Mouse (Mus musculus) limb, embryonic 12.5 days (tissue): ENCODE results near the gene Plscr2. TPM values are rescaled to one million over a fixed set of nuclear protein-coding genes. Genes with fewer than 3 reads are reported as not detected.
"Not testable (repeated sequence)": the region's sequence is repeated elsewhere in the genome, so short reads cannot be mapped to it uniquely, and the experiment has no call there.

Source experiments
- ATAC-seq: fragments of 200-750 bp; cut with Nextera tagmentation; 2 replicates; pipeline ENCODE4 v1.8.0; 2017; ENCODE audit warnings: low read depth, moderate TSS enrichment; ENCODE audit not compliant: insufficient number of reproducible peaks, insufficient read depth, low FRiP score, low TSS enrichment
- H3K27ac ChIP-seq: fragments of 300-500 bp; sonication (generic); 2 replicates; pipeline ENCODE4 v1.5.1; 2016; ENCODE audit warnings: mild to moderate bottlenecking, moderate library complexity
- H3K27me3 ChIP-seq: fragments of 300-500 bp; sonication (generic); 2 replicates; pipeline ENCODE4 v1.6.1; 2016; ENCODE audit warnings: mild to moderate bottlenecking, moderate library complexity
- H3K36me3 ChIP-seq: fragments of 300-500 bp; sonication (generic); 2 replicates; pipeline ENCODE4 v1.6.1; 2016; ENCODE audit warnings: mild to moderate bottlenecking, moderate library complexity
- H3K4me1 ChIP-seq: fragments of 300-500 bp; sonication (generic); replicated peaks from 2 replicates; pipeline ENCODE4 v1.6.1; 2016
- H3K4me2 ChIP-seq: fragments of 300-500 bp; sonication (generic); 2 replicates; pipeline ENCODE4 v1.6.1; 2016; ENCODE audit warnings: mild to moderate bottlenecking, moderate library complexity
- H3K4me3 ChIP-seq: fragments of 300-500 bp; sonication (generic); replicated peaks from 2 replicates; pipeline ENCODE4 v1.5.1; 2016; ENCODE audit warnings: mild to moderate bottlenecking
- H3K9ac ChIP-seq: fragments of 300-500 bp; sonication (generic); replicated peaks from 2 replicates; pipeline ENCODE4 v1.6.1; 2016; ENCODE audit warnings: mild to moderate bottlenecking, moderate library complexity
- H3K9me3 ChIP-seq: fragments of 300-500 bp; sonication (generic); 2 replicates; pipeline ENCODE4 v1.6.1; 2016; ENCODE audit warnings: mild to moderate bottlenecking, moderate library complexity
- WGBS: fragments of 180-500 bp; shearing (Covaris S2); methylation state at CpG from one replicate; pipeline ENCODE4 v1.1.7; 2016; 5-methylcytosine and 5-hydroxymethylcytosine counted together
- microRNA-seq: library from miRNA; unstranded; fragments of <30 nt; microRNA quantifications from one replicate; pipeline ENCODE4, GENCODE M21; 2017
- polyA plus RNA-seq: library from polyadenylated mRNA; unstranded; fragments of >200 nt; fragmentation: Nextera tagmentation; extraction: Ambion mirVana; gene quantifications from 2 replicates; pipeline ENCODE4 v1.2.1, GENCODE M21; 2016

Gene Plscr2
- polyA plus RNA-seq, 1 experiment from 2014 or later, result 0.73 TPM

DNA sequence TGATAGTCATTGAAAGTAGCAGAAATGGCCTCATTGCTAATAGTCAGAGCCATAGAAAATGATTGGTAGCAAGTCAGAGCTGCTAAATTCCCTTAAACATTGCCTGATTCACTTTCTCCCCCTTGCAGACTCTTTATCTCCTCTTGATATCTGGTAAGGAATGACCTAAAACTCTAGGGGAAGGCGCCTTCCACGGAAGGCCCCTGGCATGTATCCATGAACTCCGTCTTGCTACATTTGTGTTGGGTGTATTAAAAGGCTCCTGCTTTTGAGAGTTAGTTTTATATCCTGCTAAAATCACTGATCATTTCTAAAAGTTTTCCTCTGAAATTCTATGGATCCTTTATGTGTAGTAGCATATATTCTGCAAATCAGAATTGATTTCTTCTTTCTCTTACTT is 41.4 kb downstream of the Plscr2 start:
- Histone ChIP-seq H3K27ac (no peak overlapping the region), H3K36me3 (no peaks in the 10 kb centered on the region), H3K4me1 (no peaks in the 10 kb centered on the region), H3K9ac (no peak overlapping the region), H3K4me2 (no peak overlapping the region), H3K9me3 (no peaks in the 10 kb centered on the region), H3K4me3 (no peak overlapping the region), H3K27me3 (no peaks in the 10 kb centered on the region)
- no peak for ATAC-seq
- 86% methylated on average over 3 of the region's 3 CpGs for WGBS

GRCm38 (mm10) chr9:92325936-92326335 is 50.5 kb downstream of the Plscr2 start:
- not testable (repeated sequence) for H3K4me2 ChIP-seq, H3K9me3 ChIP-seq, H3K4me1 ChIP-seq, H3K27ac ChIP-seq, ATAC-seq, H3K36me3 ChIP-seq, H3K9ac ChIP-seq, H3K4me3 ChIP-seq, H3K27me3 ChIP-seq
- 83% methylated on average over 9 of the region's 9 CpGs for WGBS

- WGBS, result 83% methylated on average over 4 of the region's 4 CpGs
- no peaks in the 10 kb centered on the region for H3K4me1 ChIP-seq
- H3K36me3 ChIP-seq, result no peaks in the 10 kb centered on the region
- H3K27ac ChIP-seq, result no peak overlapping the region
- no peaks in the 10 kb centered on the region for H3K9me3 ChIP-seq
- H3K9ac ChIP-seq, result no peak overlapping the region
- no peaks in the 10 kb centered on the region for H3K27me3 ChIP-seq
- ATAC-seq, result no peak
- no peak overlapping the region for H3K4me3 ChIP-seq
- no peak overlapping the region for H3K4me2 ChIP-seq
These were observed 51.4 kb downstream of the Plscr2 start for GRCm38 (mm10) chr9:92326813-92327212.

DNA sequence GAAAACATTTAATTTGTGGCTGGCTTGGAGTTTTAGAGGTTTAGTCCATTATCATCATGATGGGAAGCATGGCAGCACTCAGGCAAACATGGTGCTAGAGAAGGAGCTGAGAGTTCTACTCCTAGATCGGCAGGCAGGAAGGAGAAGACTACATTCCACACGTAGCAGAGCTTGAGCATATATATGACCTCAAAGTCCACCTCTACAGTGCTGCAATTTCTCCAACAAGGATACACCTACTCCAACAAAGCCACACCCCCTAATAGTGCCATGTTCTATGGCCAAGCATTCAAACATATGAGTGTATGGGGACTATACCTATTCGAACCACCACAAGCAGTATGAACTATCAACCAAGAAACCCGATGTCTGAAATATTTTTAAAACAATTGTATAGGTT is 56.0 kb downstream of the Plscr2 start:
- H3K9ac ChIP-seq, result no peak overlapping the region
- H3K4me2 ChIP-seq, result no peak overlapping the region
- no peak for ATAC-seq
- 91% methylated on average over 4 of the region's 4 CpGs for WGBS
- no peaks in the 10 kb centered on the region for H3K36me3 ChIP-seq
- H3K9me3 ChIP-seq, result no peaks in the 10 kb centered on the region
- H3K27me3 ChIP-seq, result no peaks in the 10 kb centered on the region
- H3K27ac ChIP-seq, result no peak overlapping the region
- H3K4me3 ChIP-seq, result no peak overlapping the region
- no peaks in the 10 kb centered on the region for H3K4me1 ChIP-seq

GRCm38 (mm10) chr9:92334845-92335244 is 59.4 kb downstream of the Plscr2 start:
- Histone ChIP-seq H3K4me3 (no peak overlapping the region), H3K27ac (no peak overlapping the region), H3K36me3 (no peaks in the 10 kb centered on the region), H3K9ac (no peak overlapping the region), H3K4me2 (no peak overlapping the region), H3K9me3 (no peaks in the 10 kb centered on the region), H3K27me3 (no peaks in the 10 kb centered on the region), H3K4me1 (no peaks in the 10 kb centered on the region)
- no peak for ATAC-seq
- 93% methylated on average over 10 of the region's 10 CpGs for WGBS

- Histone ChIP-seq H3K4me1 (no peaks in the 10 kb centered on the region), H3K9me3 (no peaks in the 10 kb centered on the region), H3K9ac (no peak overlapping the region), H3K27ac (no peak overlapping the region), H3K4me2 (no peak overlapping the region), H3K27me3 (no peaks in the 10 kb centered on the region), H3K36me3 (no peaks in the 10 kb centered on the region), H3K4me3 (no peak overlapping the region)
- ATAC-seq, result no peak
- 90% methylated on average over 6 of the region's 6 CpGs for WGBS
These were observed 59.9 kb downstream of the Plscr2 start for GRCm38 (mm10) chr9:92335277-92335818.

- H3K27me3 ChIP-seq, result no peaks in the 10 kb centered on the region
- H3K9ac ChIP-seq, result no peak overlapping the region
- no peak for ATAC-seq
- WGBS, result 90% methylated on average over 1 of the region's 1 CpGs
- no peaks in the 10 kb centered on the region for H3K4me1 ChIP-seq
- no peak overlapping the region for H3K4me3 ChIP-seq
- H3K36me3 ChIP-seq, result no peaks in the 10 kb centered on the region
- H3K4me2 ChIP-seq, result no peak overlapping the region
- H3K9me3 ChIP-seq, result no peaks in the 10 kb centered on the region
- H3K27ac ChIP-seq, result no peak overlapping the region
These were observed 61.7 kb downstream of the Plscr2 start for GRCm38 (mm10) chr9:92337063-92337462.

- WGBS, result 86% methylated on average over 3 of the region's 3 CpGs
- no peak for ATAC-seq
- Histone ChIP-seq H3K27me3 (no peaks in the 10 kb centered on the region), H3K9me3 (no peaks in the 10 kb centered on the region), H3K36me3 (no peaks in the 10 kb centered on the region), H3K9ac (no peak overlapping the region), H3K4me1 (no peaks in the 10 kb centered on the region), H3K27ac (no peak overlapping the region), H3K4me3 (no peak overlapping the region), H3K4me2 (no peak overlapping the region)
These were observed 62.3 kb downstream of the Plscr2 start for GRCm38 (mm10) chr9:92337661-92338060.

- WGBS, result 76% methylated on average over 1 of the region's 1 CpGs
- Histone ChIP-seq H3K4me3 (no peak overlapping the region), H3K27ac (no peak overlapping the region), H3K4me2 (no peak overlapping the region), H3K36me3 (no peaks in the 10 kb centered on the region), H3K9me3 (no peaks in the 10 kb centered on the region), H3K9ac (no peak overlapping the region), H3K4me1 (no peaks in the 10 kb centered on the region), H3K27me3 (no peaks in the 10 kb centered on the region)
- no peak for ATAC-seq
These were observed 63.6 kb downstream of the Plscr2 start for GRCm38 (mm10) chr9:92338954-92339353.

Small RNA genes within 50 kb of the gene (microRNA-seq; reads per million reads assigned to microRNA genes)
- not detected for gene Mir6386

Other genes starting within 250 kb of the Plscr2 start
- gene Plscr5, start 82.7 kb upstream of the Plscr2 start, polyA plus RNA-seq, result not detected in 2 replicates
- 27.1 and 27.2 TPM in 2 replicates for gene Plscr1, start 25.9 kb upstream of the Plscr2 start, polyA plus RNA-seq
- gene 1700057G04Rik, start 33.8 kb downstream of the Plscr2 start, polyA plus RNA-seq, result not detected in 2 replicates
- 1.2 and 1.6 TPM in 2 replicates for gene Plscr4, start 181.8 kb downstream of the Plscr2 start, polyA plus RNA-seq